Mouse (Mus musculus) liver (tissue): ENCODE measurements around the gene Fam149a.

ENCODE experiments used
- DNase-seq: peaks from one replicate; pipeline ENCODE4 v3.0.0-alpha.2; 2020; ENCODE audit warnings: mixed read lengths

The Fam149a gene

DNA sequence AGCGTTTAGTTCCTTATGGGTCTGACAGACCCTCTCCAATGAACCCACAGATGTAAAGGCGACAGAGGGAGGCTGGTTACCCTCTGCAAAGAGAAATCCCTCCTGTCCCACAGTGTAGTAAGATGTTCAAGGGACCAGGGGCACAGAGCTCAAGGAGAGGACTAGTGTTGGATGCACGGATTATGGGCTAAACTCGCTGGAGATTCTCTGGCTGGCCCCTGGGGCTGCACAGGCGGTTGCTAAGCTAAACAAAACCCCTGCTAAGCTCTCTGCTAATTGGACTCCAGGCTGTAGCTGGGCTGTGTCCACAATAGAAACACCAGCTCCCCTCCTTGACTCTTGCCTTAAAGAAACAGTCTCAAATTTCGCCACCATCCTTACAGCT lies at the start of gene Fam149a:
TSS of gene Fam149a (minus strand) at position 329 of the 385 bp plus-strand sequence.
- DNase-seq = no peak

GRCm38 (mm10) chr8:45420151-45420550 lies 38.1 kb upstream of the Fam149a start:
- no peak for DNase-seq

DNA sequence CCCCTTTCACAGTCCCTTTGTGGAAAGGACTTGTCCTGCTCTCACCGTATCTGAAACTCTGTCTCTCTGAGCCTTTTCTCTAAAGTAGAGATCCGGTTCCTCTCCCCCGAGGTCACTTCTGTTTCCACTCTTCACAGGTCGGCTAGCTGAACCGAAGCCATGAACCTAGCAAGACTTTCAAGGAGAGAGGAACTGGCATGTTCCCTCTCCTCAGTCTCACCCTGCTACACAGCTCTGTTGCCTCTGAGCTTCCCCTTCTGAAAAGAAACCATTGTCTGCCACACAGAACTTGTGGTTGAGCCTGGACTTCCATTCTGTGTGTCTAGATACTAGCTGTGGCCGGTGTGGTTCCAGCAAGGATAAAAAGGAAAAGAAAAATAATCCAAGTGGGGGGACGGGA lies 32.9 kb upstream of the Fam149a start:
- DNase-seq = peak; percentile 4

GRCm38 (mm10) chr8:45410882-45411281 lies 28.8 kb upstream of the Fam149a start, which contains the start of gene Tlr3:
Tlr3 (minus strand) TSS chr8:45411080.
- DNase-seq = no peak

- DNase-seq = peak; percentile 60
Observed at GRCm38 (mm10) chr8:45410146-45410880, 28.2 kb upstream of the Fam149a start.

DNA sequence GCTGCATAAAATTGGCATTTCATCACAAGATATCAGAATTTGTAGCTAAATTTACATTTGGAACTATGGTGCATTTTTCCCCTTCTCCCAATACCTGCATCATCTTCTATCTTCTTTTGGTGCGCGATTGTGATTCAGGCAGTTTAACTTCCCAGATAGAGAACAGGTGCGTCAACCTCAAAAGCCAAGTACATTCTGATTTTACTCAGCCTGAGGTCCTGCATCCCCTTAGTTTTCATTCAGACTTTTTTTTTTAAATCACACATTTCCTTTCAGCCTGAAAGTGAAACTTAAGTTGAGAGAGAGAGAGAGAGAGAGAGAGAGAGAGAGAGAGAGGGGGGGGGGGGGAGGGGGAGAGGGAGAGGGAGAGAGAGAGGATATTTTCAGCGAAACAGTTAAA lies 27.6 kb upstream of the Fam149a start:
- no peak for DNase-seq

DNA sequence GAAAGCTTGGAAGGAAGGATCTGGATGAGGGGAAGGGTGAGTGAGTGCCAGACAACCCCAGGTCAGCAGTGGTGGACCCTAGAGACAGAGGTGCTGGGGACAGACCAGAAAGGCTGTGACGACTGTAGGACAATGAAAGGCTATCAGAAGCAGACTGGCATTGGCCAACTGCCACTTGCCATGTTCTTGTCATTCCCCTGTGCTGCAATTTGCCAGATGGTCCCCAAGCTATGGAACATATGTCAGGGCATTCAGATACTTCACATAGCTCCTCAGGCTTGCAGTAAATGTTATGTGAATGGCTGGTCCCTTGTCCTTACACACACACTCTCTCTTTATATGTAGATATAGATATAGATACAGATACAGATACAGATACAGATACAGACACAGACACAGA lies 1.2 kb upstream of the Fam149a start:
- no peak for DNase-seq

- DNase-seq = no peak
Observed at GRCm38 (mm10) chr8:45381075-45381962, 772 bp downstream of the Fam149a start.

DNA sequence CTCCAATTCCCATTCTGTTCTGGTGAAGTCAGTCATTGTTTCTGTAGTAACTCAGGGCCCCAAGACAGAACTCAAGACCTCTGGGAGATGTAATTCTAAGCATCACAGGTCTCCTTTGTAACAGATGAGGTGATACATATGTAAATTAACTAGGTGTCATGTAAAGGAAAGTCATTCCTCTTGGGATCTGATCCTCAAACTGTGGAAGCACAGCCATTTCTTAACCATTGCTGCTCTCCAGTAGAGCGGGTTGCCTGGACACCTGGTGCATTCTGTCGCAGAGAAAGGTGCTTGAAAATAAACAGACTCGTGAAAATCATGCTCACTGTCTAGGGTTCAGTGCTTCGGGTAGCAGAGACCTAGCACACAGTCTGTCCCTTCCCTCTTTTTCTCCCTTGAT lies 1.5 kb downstream of the Fam149a start:
- DNase-seq = no peak

- no peak for DNase-seq
Observed at GRCm38 (mm10) chr8:45374071-45374470, 8.0 kb downstream of the Fam149a start.

GRCm38 (mm10) chr8:45367154-45367553 lies 14.9 kb downstream of the Fam149a start:
- DNase-seq = no peak

DNA sequence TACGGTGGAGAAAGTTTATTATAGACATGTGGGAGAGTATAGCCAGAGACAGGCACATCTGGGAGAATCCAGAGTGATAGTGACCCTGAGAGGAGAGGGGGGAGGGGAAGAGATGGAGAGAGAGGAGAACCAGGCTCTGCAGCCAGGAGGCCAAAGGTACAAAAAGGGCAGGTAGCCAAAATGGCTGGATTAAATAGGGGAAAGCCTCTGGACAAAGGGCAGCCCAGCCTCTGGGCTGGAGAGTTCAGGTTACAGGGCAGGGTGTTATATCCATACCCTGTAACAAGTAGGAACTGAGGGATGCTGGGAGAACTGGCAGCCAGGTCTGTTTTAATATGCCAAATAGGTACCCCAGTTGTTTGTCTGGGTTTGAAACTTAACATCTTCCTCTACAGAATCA lies 18.9 kb downstream of the Fam149a start:
- no peak for DNase-seq

DNA sequence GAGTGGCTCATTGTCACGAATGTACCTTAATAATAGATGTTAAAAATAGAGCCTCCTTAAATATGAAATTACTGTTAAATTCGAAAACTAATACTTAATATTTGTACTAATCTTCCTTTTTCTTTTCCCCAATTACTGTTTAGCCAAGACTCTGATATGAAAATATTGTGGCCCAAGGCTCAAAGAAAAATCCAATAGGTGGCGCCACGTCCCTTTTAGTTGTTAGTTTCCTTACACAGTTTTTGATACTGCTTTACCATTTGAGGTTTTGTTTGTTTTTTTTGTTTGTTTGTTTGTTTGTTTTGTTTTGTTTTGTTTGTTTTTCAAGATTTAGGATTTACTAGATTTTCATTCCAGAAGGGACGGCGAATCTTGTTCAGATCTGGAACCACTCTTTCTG lies 19.8 kb downstream of the Fam149a start:
- no peak for DNase-seq

DNA sequence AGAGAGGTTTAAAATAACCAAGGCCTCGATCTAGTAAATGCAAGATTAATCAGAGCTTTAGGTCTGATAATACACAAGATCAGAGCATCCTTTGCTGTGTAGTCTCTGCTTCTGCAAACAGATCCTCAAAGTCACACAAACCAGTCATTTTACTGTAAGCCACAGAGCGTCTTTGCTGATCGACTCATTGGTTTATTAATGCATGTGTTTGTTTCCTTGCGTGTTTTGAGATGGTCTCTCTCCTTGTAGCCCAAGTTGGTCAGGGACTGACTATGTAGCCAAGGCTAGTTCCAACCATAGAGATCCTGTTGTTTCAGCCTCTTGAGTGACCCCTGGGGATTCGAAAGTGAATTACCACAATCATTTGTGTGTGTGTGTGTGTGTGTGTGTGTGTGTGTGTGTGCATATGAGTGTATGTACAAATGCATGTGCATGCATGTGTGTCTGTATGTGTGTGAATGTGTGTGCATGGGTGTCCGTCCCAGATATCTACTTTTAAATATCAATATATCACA lies 22.9 kb downstream of the Fam149a start:
- DNase-seq = no peak

- no peak for DNase-seq
Observed at GRCm38 (mm10) chr8:45358132-45358918, 23.8 kb downstream of the Fam149a start.

- no peak for DNase-seq
Observed at GRCm38 (mm10) chr8:45355809-45356208, 26.3 kb downstream of the Fam149a start.

DNA sequence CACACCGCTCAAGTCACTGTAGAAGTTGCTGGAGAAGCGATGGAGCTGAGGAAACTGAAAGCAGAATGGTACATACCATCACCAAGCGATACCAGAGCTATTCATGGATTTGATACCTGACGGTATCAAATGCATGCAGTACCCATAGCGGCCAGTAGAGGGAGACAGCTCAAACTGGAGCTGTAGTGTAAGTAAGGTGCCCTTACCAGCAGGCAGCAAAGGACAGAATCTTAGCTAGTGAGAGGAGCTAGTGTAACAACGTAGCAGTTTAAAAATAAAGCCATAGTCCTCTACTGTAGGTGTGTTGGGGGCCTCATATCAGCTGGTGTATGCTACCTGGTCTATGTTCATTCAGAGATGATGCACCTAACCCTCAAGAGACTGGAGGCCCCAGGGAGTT lies 37.1 kb downstream of the Fam149a start:
- DNase-seq = peak; percentile 71

GRCm38 (mm10) chr8:45344298-45344697 lies 37.8 kb downstream of the Fam149a start:
- DNase-seq = no peak

GRCm38 (mm10) chr8:45341630-45342628 lies 40.2 kb downstream of the Fam149a start:
- DNase-seq = no peak

DNA sequence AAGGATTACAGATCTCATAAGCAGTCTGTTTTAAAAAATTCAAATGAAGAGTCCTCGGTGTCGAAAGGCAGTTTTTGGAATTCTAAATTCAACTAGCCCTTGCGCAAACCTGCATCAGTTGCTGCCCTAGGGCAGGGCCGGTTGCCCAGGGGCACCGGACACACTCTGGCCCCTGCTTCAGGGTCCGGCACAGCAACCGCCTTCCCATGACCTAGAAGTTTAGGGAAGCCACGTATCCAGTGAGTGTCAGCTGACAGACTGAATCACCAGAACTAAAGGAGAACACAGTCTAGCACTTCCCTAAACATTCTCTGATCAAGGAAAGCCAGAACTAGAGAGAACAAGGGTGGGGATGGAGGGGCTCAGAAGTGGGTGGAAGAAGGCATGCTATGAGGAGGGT lies 48.6 kb downstream of the Fam149a start:
- DNase-seq = no peak

DNA sequence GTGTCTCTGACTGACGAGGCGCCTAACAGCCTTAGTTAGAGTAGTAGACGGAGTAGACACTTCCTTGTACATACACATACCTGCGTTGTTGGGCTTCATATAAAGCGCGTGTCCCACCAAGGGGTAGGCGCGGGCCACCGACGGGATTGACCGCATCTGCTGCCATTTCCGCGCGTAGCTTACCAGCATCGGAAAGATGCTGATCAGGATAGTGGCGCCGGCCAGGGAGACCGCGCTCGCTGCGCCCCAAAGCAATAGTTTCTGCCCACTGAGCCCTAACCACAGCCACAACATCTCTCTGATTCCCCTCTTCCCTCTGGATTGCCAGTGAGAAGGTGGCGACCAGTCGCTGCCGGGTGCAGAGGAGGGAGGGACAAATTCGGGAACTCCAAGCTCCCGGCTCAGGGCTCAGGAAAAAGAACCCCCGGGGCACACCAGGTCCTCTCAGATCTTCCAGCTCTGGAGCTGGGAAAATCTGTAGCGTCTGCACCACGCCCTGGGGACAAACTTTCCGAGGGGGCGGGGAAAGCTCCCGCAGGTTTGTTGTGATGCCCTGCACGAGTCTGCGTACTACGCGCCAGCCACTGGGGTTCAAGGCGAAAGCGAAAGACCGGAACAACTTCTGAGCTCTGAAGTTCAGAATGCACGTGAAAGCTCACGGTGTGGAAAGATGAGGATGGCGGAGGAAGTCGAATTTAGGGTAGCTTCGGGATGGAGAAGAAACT lies 49.2 kb downstream of the Fam149a start, which contains the start of gene Cyp4v3:
TSS of gene Cyp4v3 (minus strand) at position 532 of the 725 bp plus-strand sequence.
- DNase-seq = peak; percentile 62
